Mouse (Mus musculus) embryonic stem cell, embryonic (primary cell): ENCODE results near the gene Tmem186.

Experiments used
- CTCF ChIA-PET, 4 experiments: fragments of 300-600 bp in 2 of 4; fragments of 350-600 bp in 2 of 4; sonication (Branson Sonifier 250); formaldehyde crosslinking; loops; one replicate each; lab custom pipeline; 2022; ENCODE audit warnings: inconsistent platforms in 2 of 4; lab: Charles Lee
- POLR2A ChIA-PET, 4 experiments: fragments of 300-600 bp in 2 of 4; fragments of 350-600 bp in 2 of 4; sonication (Branson Sonifier 250); formaldehyde crosslinking; loops; one replicate each; lab custom pipeline; 2022; ENCODE audit warnings: antibody characterized with exemption in 4 of 4, inconsistent platforms in 1 of 4; lab: Charles Lee

The Tmem186 gene

DNA sequence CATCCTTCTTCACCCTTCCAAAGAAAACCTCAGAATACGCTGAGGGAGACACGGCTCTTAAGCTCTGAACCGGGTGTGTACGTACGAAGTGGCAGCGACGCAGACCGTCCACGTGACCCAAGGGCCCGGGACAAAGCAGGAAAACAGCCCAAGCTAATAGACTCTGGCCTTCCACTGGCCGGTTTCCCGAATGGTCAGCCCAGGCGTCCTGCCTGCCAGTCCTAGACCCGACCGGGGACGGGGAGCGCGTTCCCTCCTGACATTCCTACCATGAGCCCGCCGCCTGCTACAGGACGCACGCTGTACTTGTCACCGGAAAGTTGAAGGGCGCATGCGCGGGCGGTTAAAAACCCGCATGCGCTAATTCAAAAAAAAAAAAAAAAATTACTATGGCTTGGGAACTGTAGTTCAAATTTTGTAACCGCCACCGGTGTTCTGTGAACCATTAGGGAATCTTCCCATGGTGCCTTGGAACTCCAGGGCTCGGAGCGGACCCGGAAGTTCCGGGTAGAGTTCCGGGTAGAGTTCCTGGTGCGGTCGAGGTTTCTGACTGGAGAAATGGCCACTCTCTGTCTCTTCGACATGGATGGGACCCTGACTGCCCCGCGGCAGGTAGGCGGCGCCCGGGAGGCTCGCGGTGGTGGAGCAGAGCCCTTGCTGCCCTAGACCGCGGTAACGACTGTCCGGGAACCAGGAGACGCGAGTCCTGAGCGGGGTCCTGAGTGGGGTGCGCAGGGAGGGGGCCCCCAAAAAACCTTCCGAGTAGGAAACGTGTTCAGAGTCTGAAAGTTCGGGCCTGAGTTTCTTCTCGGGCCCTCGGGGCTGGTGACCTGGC, at the start of gene Tmem186, which contains the start of gene Pmm2:
Gene Tmem186 (minus strand): TSS at position 496 of the 835 bp plus-strand sequence.
Gene Pmm2 (plus strand): TSS at position 458 of the 835 bp plus-strand sequence.
- ChIA-PET POLR2A (interaction anchor here (0.6 to 4.9 kb wide), 37 partner anchors 9 to 229 kb away, joined by 3 to 31 read pairs (median 4); partner anchors contain the start of genes Carhsp1 (in 3 of the 4) and Mettl22 (in 1 of the 4)), CTCF (interaction anchor here in 2 of 4 experiments (0.7 to 1.1 kb wide), 2 partner anchors 18 to 34 kb away, joined by 3 to 5 read pairs; partner anchors contain the start of gene Carhsp1 (in 1 of the 2))

DNA sequence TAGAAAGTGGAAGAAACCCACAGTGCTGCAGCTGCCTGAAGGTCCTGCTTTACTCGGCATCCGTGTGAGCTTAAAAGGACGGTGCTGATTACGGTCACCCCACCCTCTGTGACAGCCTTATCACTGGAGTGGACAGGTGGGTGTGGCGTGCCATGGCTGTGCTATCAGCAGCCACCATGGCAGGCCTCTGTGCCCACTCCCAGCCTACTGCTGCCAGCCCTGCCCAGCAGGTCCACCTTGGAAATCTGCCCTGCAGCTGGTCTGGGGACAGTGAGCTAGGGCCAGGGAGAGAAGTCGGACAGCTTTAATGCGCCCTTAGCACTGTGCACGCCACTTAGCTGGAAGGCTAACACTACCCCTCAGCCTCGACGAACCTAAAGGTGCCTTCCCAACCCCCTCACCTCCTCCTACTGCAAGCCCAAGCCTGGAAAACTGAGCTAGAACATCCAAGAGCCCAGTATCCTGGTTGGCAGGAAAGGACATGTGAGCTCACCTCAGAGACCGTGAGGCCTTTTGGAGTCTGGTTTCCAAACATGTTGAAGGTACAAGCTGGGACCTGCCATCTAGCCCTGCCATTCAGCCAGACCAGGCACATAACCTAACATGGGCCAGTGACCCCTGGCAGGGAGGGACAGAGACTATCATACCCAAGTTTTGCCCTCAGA, 49.5 kb upstream of the Tmem186 start:
- POLR2A ChIA-PET, result interaction anchor here in 3 of 4 experiments (0.6 to 11.1 kb wide), 39 partner anchors 9 to 216 kb away, joined by 3 to 146 read pairs (median 4); partner anchors contain the start of gene Carhsp1 (in 2 of the 3)
- CTCF ChIA-PET, result interaction anchor here (0.5 to 2.8 kb wide), 23 partner anchors 9 to 1180 kb away, joined by 3 to 34 read pairs (median 4); partner anchors contain the start of gene Carhsp1 (in 1 of the 4)

GRCm38 (mm10) chr16:8686121-8686870, 48.8 kb upstream of the Tmem186 start:
- ChIA-PET CTCF (interaction anchor here (0.5 to 2.8 kb wide), 26 partner anchors 8 to 1181 kb away, joined by 3 to 34 read pairs (median 4); partner anchors contain the start of gene Carhsp1 (in 1 of the 4)), POLR2A (interaction anchor here in 3 of 4 experiments (0.5 to 11.1 kb wide), 43 partner anchors 9 to 1310 kb away, joined by 3 to 146 read pairs (median 3); partner anchors contain the start of gene Carhsp1 (in 2 of the 3))

- POLR2A ChIA-PET, result interaction anchor here in 2 of 4 experiments (0.7 to 11.1 kb wide), 17 partner anchors 13 to 179 kb away, joined by 3 to 146 read pairs (median 3); partner anchors contain the start of gene Carhsp1 (in 2 of the 2)
- CTCF ChIA-PET, result interaction anchor here (0.6 to 2.8 kb wide), 10 partner anchors 9 to 115 kb away, joined by 3 to 34 read pairs (median 4); partner anchors contain the start of gene Carhsp1 (in 1 of the 4)
Measured at GRCm38 (mm10) chr16:8685087-8685486, 47.6 kb upstream of the Tmem186 start.

DNA sequence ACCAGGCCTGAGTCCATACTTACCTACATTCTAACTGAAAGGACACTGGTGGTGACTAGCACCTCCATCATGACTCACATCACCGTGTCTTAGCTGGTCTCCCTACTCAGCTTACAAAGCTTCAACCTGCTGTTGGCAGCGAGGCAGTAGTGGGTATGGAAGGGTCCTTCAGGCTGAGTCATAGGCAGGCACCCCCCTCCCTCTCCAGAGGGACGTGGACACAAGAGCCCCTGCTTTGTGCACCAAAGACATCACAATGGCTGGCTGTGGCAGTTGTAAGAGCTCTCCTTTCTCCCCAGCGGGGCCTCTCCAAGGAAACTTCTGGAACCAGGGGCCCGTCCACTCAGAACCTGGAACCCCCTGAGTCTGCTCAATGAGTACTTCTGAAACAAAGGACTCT, 43.0 kb upstream of the Tmem186 start, which contains the start of gene Gm5767:
Gene Gm5767 (plus strand): TSS at position 301 of the 400 bp plus-strand sequence.
- POLR2A ChIA-PET, result interaction anchor here in 2 of 4 experiments (1.0 to 3.6 kb wide), 5 partner anchors 8 to 21 kb away, joined by 3 to 20 read pairs (median 3); partner anchors contain the start of gene Carhsp1 (in 2 of the 2)
- CTCF ChIA-PET, result interaction anchor here in 1 of 4 experiments (1.0 kb wide), 1 partner anchor 132 kb away, joined by 3 read pairs; no protein-coding TSS in a partner anchor

- POLR2A ChIA-PET, result interaction anchor here in 1 of 4 experiments (0.7 to 3.6 kb wide), 5 partner anchors 8 to 209 kb away, joined by 3 to 20 read pairs (median 3); partner anchors contain the start of genes Carhsp1 and Mettl22
- CTCF ChIA-PET, result no interaction called here
Measured at GRCm38 (mm10) chr16:8679780-8680179, 42.3 kb upstream of the Tmem186 start.

DNA sequence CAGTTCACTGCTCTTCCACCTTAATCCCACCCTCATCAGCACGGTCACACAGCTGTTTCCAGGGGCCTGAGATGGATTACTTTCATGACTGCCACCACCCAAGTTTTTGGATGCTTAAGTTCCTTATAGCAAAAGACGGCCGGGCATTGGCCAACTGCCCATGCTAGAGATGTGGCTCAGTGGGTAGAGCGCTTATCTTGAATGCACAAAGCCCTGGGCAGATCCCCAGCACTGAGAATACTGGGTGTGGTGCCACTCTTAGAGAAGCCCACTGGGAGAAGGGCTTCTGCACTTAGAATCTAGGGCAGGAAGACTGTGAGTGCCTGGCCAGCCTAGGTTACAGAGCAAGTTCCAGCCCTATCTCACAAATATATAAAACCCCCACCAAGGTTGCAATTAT, 41.2 kb upstream of the Tmem186 start:
- ChIA-PET POLR2A (interaction anchor here in 2 of 4 experiments (0.9 to 1.5 kb wide), 6 partner anchors 9 to 275 kb away, joined by 3 to 5 read pairs (median 4); partner anchors contain the start of gene Mettl22 (in 1 of the 2)), CTCF (interaction anchor here in 3 of 4 experiments (0.6 to 2.1 kb wide), 10 partner anchors 9 to 270 kb away, joined by 3 to 8 read pairs (median 5); no protein-coding TSS in a partner anchor)

GRCm38 (mm10) chr16:8678035-8678434, 40.5 kb upstream of the Tmem186 start:
- POLR2A ChIA-PET, result interaction anchor here in 1 of 4 experiments (0.7 to 1.5 kb wide), 3 partner anchors 31 to 274 kb away, joined by 4 to 5 read pairs (median 5); no protein-coding TSS in a partner anchor
- CTCF ChIA-PET, result interaction anchor here in 2 of 4 experiments (0.9 to 2.1 kb wide), 8 partner anchors 9 to 269 kb away, joined by 3 to 8 read pairs (median 5); no protein-coding TSS in a partner anchor

GRCm38 (mm10) chr16:8676800-8677199, 39.3 kb upstream of the Tmem186 start:
- POLR2A ChIA-PET, result interaction anchor here in 3 of 4 experiments (0.6 to 2.8 kb wide), 9 partner anchors 9 to 263 kb away, joined by 3 to 6 read pairs (median 3); partner anchors contain the start of genes Mettl22 (in 1 of the 3) and Tmem114 (in 1 of the 3)
- CTCF ChIA-PET, result interaction anchor here in 3 of 4 experiments (0.6 to 2.3 kb wide), 11 partner anchors 8 to 501 kb away, joined by 3 to 8 read pairs (median 5); partner anchors contain the start of gene Mettl22 (in 1 of the 3)

- CTCF ChIA-PET, result interaction anchor here in 3 of 4 experiments (0.5 to 2.3 kb wide), 11 partner anchors 9 to 501 kb away, joined by 3 to 8 read pairs (median 5); partner anchors contain the start of gene Mettl22 (in 1 of the 3)
- POLR2A ChIA-PET, result interaction anchor here in 3 of 4 experiments (0.7 to 2.8 kb wide), 8 partner anchors 8 to 262 kb away, joined by 3 to 6 read pairs (median 4); partner anchors contain the start of genes Mettl22 (in 1 of the 3) and Tmem114 (in 1 of the 3)
Measured at GRCm38 (mm10) chr16:8676228-8676627, 38.7 kb upstream of the Tmem186 start.

- CTCF ChIA-PET, result interaction anchor here in 3 of 4 experiments (1.0 to 4.8 kb wide), 4 partner anchors 11 to 264 kb away, joined by 4 to 40 read pairs (median 7); no protein-coding TSS in a partner anchor
- POLR2A ChIA-PET, result interaction anchor here in 2 of 4 experiments (1.5 to 6.8 kb wide), 4 partner anchors 12 to 114 kb away, joined by 3 to 184 read pairs (median 7); no protein-coding TSS in a partner anchor
Measured at GRCm38 (mm10) chr16:8675559-8675958, 38.0 kb upstream of the Tmem186 start.

DNA sequence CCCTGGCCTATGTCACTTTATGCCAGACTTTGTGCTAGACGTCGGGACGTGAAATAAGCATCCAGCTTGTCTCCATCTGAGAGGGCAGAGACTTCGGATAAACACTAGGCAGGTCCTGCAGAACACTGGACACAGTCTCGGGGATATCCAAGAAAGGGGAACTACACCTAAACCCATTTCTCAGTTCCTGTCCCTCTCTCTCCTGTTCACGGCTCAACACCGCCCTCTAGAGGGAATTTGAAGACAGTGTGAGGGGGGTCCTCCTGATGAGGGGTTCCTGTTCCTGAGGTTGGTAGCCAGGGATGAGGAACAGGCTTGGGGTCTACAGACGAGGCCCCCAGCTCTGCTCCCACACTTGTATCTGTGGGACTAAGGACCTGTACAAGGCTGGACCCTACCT, 36.7 kb upstream of the Tmem186 start:
- POLR2A ChIA-PET, result interaction anchor here in 3 of 4 experiments (1.1 to 6.8 kb wide), 14 partner anchors 8 to 243 kb away, joined by 3 to 184 read pairs (median 7); partner anchors contain the start of genes Mettl22 (in 2 of the 3) and Gm5767 (in 1 of the 3)
- CTCF ChIA-PET, result interaction anchor here in 3 of 4 experiments (0.7 to 4.8 kb wide), 9 partner anchors 12 to 262 kb away, joined by 3 to 40 read pairs (median 6); no protein-coding TSS in a partner anchor

DNA sequence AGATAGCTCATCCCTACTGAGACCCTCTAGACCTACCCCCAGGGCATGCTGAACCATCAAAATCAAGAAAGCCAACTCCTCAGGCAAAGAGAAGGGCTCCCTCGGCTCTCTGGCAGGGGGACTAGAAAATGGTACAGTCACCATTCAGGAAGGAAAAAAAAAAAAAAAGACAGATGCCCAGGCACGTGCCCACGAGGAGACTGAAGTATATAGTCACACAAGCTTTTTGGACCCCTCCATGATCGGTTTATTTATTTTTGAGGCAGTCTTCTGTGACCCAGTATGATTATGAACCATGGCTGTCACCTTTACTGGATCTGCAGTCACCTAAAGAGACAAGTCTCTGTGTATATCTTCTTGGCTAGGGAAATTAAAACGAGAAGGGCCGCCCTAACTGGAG, 35.8 kb upstream of the Tmem186 start:
- ChIA-PET POLR2A (interaction anchor here (0.5 to 6.8 kb wide), 25 partner anchors 8 to 249 kb away, joined by 3 to 184 read pairs (median 4); partner anchors contain the start of genes Mettl22 (in 2 of the 4), Gm5767 (in 1 of the 4), Pmm2 (in 1 of the 4) and Tmem186 (in 1 of the 4)), CTCF (interaction anchor here (0.6 to 4.8 kb wide), 16 partner anchors 13 to 1632 kb away, joined by 3 to 40 read pairs (median 4); partner anchors contain the start of gene Mettl22 (in 1 of the 4))

DNA sequence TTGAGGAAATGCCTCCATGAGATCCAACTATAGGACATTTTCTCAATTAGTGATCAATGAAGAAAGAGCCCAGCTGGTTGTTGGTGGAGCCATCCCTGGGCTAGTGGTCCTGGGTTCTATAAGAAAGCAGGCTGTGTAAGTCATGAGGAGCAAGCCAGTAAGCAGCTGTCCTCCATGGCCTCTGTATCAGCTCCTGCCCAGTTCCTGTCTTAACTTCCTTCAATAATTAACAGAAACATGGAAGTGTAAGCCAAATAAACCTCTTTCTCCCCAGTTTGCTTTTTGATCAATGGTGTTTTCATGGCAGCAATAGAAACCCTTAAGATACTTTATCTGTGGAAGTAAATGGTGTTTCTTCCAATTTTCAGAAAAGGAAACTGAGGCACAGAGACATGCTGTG, 35.3 kb upstream of the Tmem186 start:
- ChIA-PET CTCF (interaction anchor here in 3 of 4 experiments (0.7 to 4.8 kb wide), 12 partner anchors 13 to 1632 kb away, joined by 3 to 40 read pairs (median 4); partner anchors contain the start of gene Mettl22 (in 1 of the 3)), POLR2A (interaction anchor here in 3 of 4 experiments (0.5 to 6.8 kb wide), 40 partner anchors 9 to 320 kb away, joined by 3 to 184 read pairs (median 7); partner anchors contain the start of genes Abat (in 1 of the 3), Gm5767 (in 1 of the 3), Mettl22 (in 1 of the 3) and Pmm2 (in 1 of the 3))

DNA sequence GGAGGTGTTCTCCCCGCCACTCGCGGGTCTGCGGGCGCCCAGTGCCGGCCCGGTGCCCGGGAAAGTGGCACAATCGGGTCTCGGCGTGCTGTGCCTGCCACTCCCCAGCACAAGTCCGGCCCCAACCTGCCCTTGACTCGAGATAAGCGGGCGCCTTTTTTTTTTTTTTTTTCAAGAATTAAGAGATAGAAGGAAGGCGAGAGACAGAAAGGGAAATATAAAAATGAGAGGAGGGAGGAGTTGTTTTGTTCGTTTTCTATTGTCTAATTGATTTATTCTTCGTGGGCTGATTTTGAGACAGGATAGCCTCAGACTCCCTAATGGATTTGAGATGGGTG, 34.8 kb upstream of the Tmem186 start:
- POLR2A ChIA-PET, result interaction anchor here in 3 of 4 experiments (0.5 to 6.8 kb wide), 143 partner anchors 9 to 1057 kb away, joined by 3 to 184 read pairs (median 4); partner anchors contain the start of genes Mettl22 (in 3 of the 3), Pmm2 (in 3 of the 3), Tmem186 (in 3 of the 3) and Abat (in 2 of the 3)
- CTCF ChIA-PET, result interaction anchor here (0.6 to 4.8 kb wide), 22 partner anchors 13 to 263 kb away, joined by 3 to 40 read pairs (median 4); partner anchors contain the start of genes Mettl22 (in 1 of the 4) and Tmem114 (in 1 of the 4)
